Mouse (Mus musculus): ENCODE results near the gene Cstf2t.

Gene Cstf2t

GRCm38 (mm10) chr19:31082662-31083429, at the start of gene Cstf2t:
Gene Cstf2t, plus strand, starts transcription at chr19:31082837.
- DNase-seq (ENCODE audit: low spot score in 2 of 2): peak; percentile 98 to 99

GRCm38 (mm10) chr19:31038951-31039350, 43.7 kb upstream of the Cstf2t start:
- DNase-seq (ENCODE audit: low spot score in 2 of 2): no peak

GRCm38 (mm10) chr19:31040948-31041847, 41.4 kb upstream of the Cstf2t start:
- DNase-seq (ENCODE audit: low spot score in 2 of 2): no peak

GRCm38 (mm10) chr19:31046601-31047000, 36.0 kb upstream of the Cstf2t start:
- no peak for DNase-seq (ENCODE audit: low spot score in 2 of 2)

GRCm38 (mm10) chr19:31064740-31065139, 17.9 kb upstream of the Cstf2t start:
- DNase-seq (ENCODE audit: low spot score in 2 of 2): no peak

- DNase-seq (ENCODE audit: low spot score in 2 of 2): no peak
These were observed 17.3 kb upstream of the Cstf2t start for GRCm38 (mm10) chr19:31065206-31065781.

- no peak for DNase-seq (ENCODE audit: low spot score in 2 of 2)
These were observed 8.5 kb upstream of the Cstf2t start for GRCm38 (mm10) chr19:31073959-31074716.

GRCm38 (mm10) chr19:31074717-31075063, 7.9 kb upstream of the Cstf2t start:
- no peak for DNase-seq (ENCODE audit: low spot score in 2 of 2)

GRCm38 (mm10) chr19:31076106-31076505, 6.5 kb upstream of the Cstf2t start:
- DNase-seq (ENCODE audit: low spot score in 2 of 2): no peak

GRCm38 (mm10) chr19:31078241-31078640, 4.4 kb upstream of the Cstf2t start:
- no peak for DNase-seq (ENCODE audit: low spot score in 2 of 2)

- no peak for DNase-seq (ENCODE audit: low spot score in 2 of 2)
These were observed 411 bp upstream of the Cstf2t start for GRCm38 (mm10) chr19:31082226-31082625.

GRCm38 (mm10) chr19:31083761-31084160, 1.1 kb downstream of the Cstf2t start:
- no peak for DNase-seq (ENCODE audit: low spot score in 2 of 2)

GRCm38 (mm10) chr19:31097857-31098256, 15.2 kb downstream of the Cstf2t start:
- DNase-seq (ENCODE audit: low spot score in 2 of 2): no peak

GRCm38 (mm10) chr19:31099369-31099768, 16.7 kb downstream of the Cstf2t start:
- no peak for DNase-seq (ENCODE audit: low spot score in 2 of 2)

- DNase-seq (ENCODE audit: low spot score in 2 of 2): no peak
These were observed 22.1 kb downstream of the Cstf2t start for GRCm38 (mm10) chr19:31104764-31105163.

GRCm38 (mm10) chr19:31106036-31106435, 23.4 kb downstream of the Cstf2t start:
- DNase-seq (ENCODE audit: low spot score in 2 of 2): no peak

- no peak for DNase-seq (ENCODE audit: low spot score in 2 of 2)
These were observed 24.4 kb downstream of the Cstf2t start for GRCm38 (mm10) chr19:31106835-31107554.

- DNase-seq (ENCODE audit: low spot score in 2 of 2): no peak
These were observed 32.1 kb downstream of the Cstf2t start for GRCm38 (mm10) chr19:31114690-31115089.

- DNase-seq (ENCODE audit: low spot score in 2 of 2): no peak
These were observed 42.0 kb downstream of the Cstf2t start for GRCm38 (mm10) chr19:31124628-31125027.

- no peak for DNase-seq (ENCODE audit: low spot score in 2 of 2)
These were observed 50.0 kb downstream of the Cstf2t start for GRCm38 (mm10) chr19:31132614-31133013.

GRCm38 (mm10) chr19:31136316-31136715, 53.7 kb downstream of the Cstf2t start:
- no peak for DNase-seq (ENCODE audit: low spot score in 2 of 2)

Data from urinary bladder, adult 18-20 months (tissue).